Mouse (Mus musculus) heart, embryonic 14.5 days (tissue): ENCODE results near the gene Slc29a2. TPM values are rescaled to one million over a fixed set of nuclear protein-coding genes. Genes with fewer than 3 reads are reported as not detected.
"Not testable (repeated sequence)": the region's sequence is repeated elsewhere in the genome, so short reads cannot be mapped to it uniquely, and the experiment has no call there.

Experiments used
- ATAC-seq: fragments of 200-750 bp; cut with Nextera tagmentation; 2 replicates; pipeline ENCODE4 v1.8.0; 2017; ENCODE audit warnings: low read depth, moderate TSS enrichment; ENCODE audit not compliant: insufficient number of reproducible peaks, insufficient read depth, low FRiP score
- H3K27ac ChIP-seq, 2 experiments: fragments of 200-500 bp in 1 of 2; fragments of 300-500 bp in 1 of 2; sonication (generic) in 1 of 2; replicated peaks in 1 of 2; 2 replicates each; pipeline ENCODE4 v1.5.1; 2012 to 2014; ENCODE audit warnings: low read depth in 2 of 2, low read length in 2 of 2, control low read depth in 1 of 2, mild to moderate bottlenecking in 1 of 2, mixed read lengths in 1 of 2; ENCODE audit not compliant: control insufficient read depth in 1 of 2, insufficient read depth in 1 of 2
- H3K27me3 ChIP-seq: fragments of 300-500 bp; sonication (generic); 2 replicates; pipeline ENCODE4 v1.6.1; 2014; ENCODE audit warnings: mild to moderate bottlenecking, low read length, control low read depth; ENCODE audit not compliant: control insufficient read depth, insufficient read depth
- H3K36me3 ChIP-seq: fragments of 300-500 bp; sonication (generic); 2 replicates; pipeline ENCODE4 v1.6.1; 2014; ENCODE audit warnings: mild to moderate bottlenecking, control low read depth, low read length, mixed read lengths; ENCODE audit not compliant: control insufficient read depth, insufficient read depth
- H3K4me1 ChIP-seq, 2 experiments: fragments of 200-500 bp in 1 of 2; fragments of 300-500 bp in 1 of 2; sonication (generic) in 1 of 2; 2 replicates each; pipeline ENCODE4 v1.6.1; 2012 to 2014; ENCODE audit warnings: low read length in 2 of 2, control low read depth in 1 of 2, mixed read lengths in 1 of 2; ENCODE audit not compliant: control insufficient read depth in 2 of 2, insufficient read depth in 2 of 2
- H3K4me2 ChIP-seq: fragments of 300-500 bp; sonication (generic); 2 replicates; pipeline ENCODE4 v1.6.1; 2014; ENCODE audit warnings: mild to moderate bottlenecking, low read length
- H3K4me3 ChIP-seq, 2 experiments: fragments of 200-500 bp in 1 of 2; fragments of 300-500 bp in 1 of 2; sonication (generic) in 1 of 2; 2 replicates each; pipeline ENCODE4 v1.5.1; 2012 to 2014; ENCODE audit warnings: low read length in 2 of 2, mild to moderate bottlenecking in 2 of 2, control low read depth in 1 of 2, low read depth in 1 of 2, moderate library complexity in 1 of 2; ENCODE audit not compliant: control insufficient read depth in 1 of 2, insufficient read depth in 1 of 2
- H3K9ac ChIP-seq: fragments of 300-500 bp; sonication (generic); 2 replicates; pipeline ENCODE4 v1.6.1; 2014; ENCODE audit warnings: mild to moderate bottlenecking, low read length
- H3K9me3 ChIP-seq: fragments of 300-500 bp; sonication (generic); 2 replicates; pipeline ENCODE4 v1.6.1; 2016; ENCODE audit warnings: low read length, control low read depth; ENCODE audit not compliant: control insufficient read depth
- WGBS: fragments of 180-500 bp; shearing (Covaris S2); extraction: QIAGEN DNeasy Blood & Tissue Kit; methylation state at CpG from one replicate; pipeline ENCODE4 v1.1.7; 2014; 5-methylcytosine and 5-hydroxymethylcytosine counted together
- polyA plus RNA-seq: library from polyadenylated mRNA; unstranded; fragments of >200 nt; fragmentation: Nextera tagmentation; extraction: Ambion mirVana; gene quantifications from 2 replicates; pipeline ENCODE4 v1.2.1, GENCODE M21; 2014

Gene Slc29a2
- polyA plus RNA-seq, 1 experiment from 2014 or later, result 10.2 TPM

- Histone ChIP-seq H3K9me3 (no peaks in the 10 kb centered on the region), H3K4me2 (peak overlapping the region; percentile 29), H3K9ac (no peak overlapping the region), H3K27me3 (peaks cover 25% of the 10 kb centered on the region), H3K4me3 (no peak overlapping the region), H3K36me3 (no peaks in the 10 kb centered on the region), H3K27ac (peak overlapping the region; percentile 2 to 51), H3K4me1 (peaks cover 26 to 30% of the 10 kb centered on the region in 2 experiments)
- ATAC-seq, result peak; percentile 82
- under 1% methylated on average over 9 of the region's 9 CpGs for WGBS
Measured at GRCm38 (mm10) chr19:4992904-4993303, 30.8 kb upstream of the Slc29a2 start.

- H3K9me3 ChIP-seq, result no peaks in the 10 kb centered on the region
- ATAC-seq, result no peak
- H3K27me3 ChIP-seq, result peaks cover 25% of the 10 kb centered on the region
- H3K9ac ChIP-seq, result no peak overlapping the region
- H3K27ac ChIP-seq, result no peak overlapping the region
- peaks cover 26 to 32% of the 10 kb centered on the region in 2 experiments for H3K4me1 ChIP-seq
- WGBS, result 55% methylated on average over 5 of the region's 5 CpGs
- H3K36me3 ChIP-seq, result no peaks in the 10 kb centered on the region
- no peak overlapping the region for H3K4me3 ChIP-seq
- no peak overlapping the region for H3K4me2 ChIP-seq
Measured at GRCm38 (mm10) chr19:4994043-4994442, 29.6 kb upstream of the Slc29a2 start.

- H3K9me3 ChIP-seq, result no peaks in the 10 kb centered on the region
- peak overlapping the region; percentile 21; the same call in 1 of the 2 replicates for H3K4me2 ChIP-seq
- H3K4me3 ChIP-seq, result no peak overlapping the region
- no peak overlapping the region for H3K27ac ChIP-seq
- peaks cover 15 to 17% of the 10 kb centered on the region in 2 experiments for H3K4me1 ChIP-seq
- WGBS, result 50% methylated on average over 6 of the region's 6 CpGs
- no peaks in the 10 kb centered on the region for H3K27me3 ChIP-seq
- H3K36me3 ChIP-seq, result no peaks in the 10 kb centered on the region
- no peak for ATAC-seq
- no peak overlapping the region for H3K9ac ChIP-seq
Measured at GRCm38 (mm10) chr19:4999445-5000140, 24.1 kb upstream of the Slc29a2 start.

DNA sequence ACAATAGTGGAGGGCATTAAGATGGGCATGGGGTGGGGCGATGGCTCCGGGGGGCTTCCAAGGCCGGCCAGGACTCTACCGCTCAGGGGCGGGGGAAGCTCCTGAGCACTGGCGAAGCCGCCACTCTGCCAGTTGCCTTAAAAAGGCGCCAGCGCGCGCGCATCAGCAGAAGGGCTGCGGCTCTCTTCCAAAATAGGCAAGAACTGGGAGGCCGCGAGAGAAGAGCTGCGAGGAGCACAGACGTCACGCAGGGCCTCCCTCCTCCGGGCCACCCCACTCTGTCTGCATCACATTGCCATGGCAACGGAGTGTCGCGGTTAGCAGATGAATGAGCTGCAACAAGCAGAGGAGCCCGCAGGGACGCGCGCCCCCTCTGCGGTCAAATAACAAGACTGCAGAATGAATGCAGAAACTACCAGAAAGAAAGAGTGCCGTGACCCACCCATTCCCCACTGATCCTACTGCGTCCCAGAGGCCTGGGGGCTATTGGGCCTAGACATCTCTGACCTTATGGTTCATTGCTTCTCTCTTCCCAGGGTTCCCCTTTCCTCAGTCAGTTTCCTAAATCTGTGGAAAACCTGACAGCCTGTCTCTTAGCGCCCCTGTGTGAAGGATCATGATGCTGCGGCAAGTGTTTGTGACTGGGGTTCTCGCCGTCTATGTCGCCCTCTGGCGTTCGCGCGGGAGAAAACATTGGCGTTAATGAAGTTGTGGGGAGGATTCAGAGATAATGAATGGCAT is 21.8 kb upstream of the Slc29a2 start:
- Histone ChIP-seq H3K36me3 (no peaks in the 10 kb centered on the region), H3K9ac (peak overlapping the region; percentile 59), H3K4me1 (peaks cover 12 to 17% of the 10 kb centered on the region in 2 experiments), H3K4me2 (peak overlapping the region; percentile 67), H3K27me3 (no peaks in the 10 kb centered on the region), H3K27ac (no peak overlapping the region; a peak in 1 of 4 replicates), H3K9me3 (no peaks in the 10 kb centered on the region), H3K4me3 (peak overlapping the region; percentile 22 to 38)
- peak; percentile 76 for ATAC-seq
- WGBS, result under 1% methylated on average over 39 of the region's 39 CpGs

- not testable (repeated sequence) for H3K9ac ChIP-seq, H3K27ac ChIP-seq, ATAC-seq, H3K4me3 ChIP-seq, H3K27me3 ChIP-seq, H3K4me2 ChIP-seq, H3K36me3 ChIP-seq, H3K9me3 ChIP-seq
- WGBS, result 52% methylated on average over 2 of the region's 2 CpGs
- H3K4me1 ChIP-seq, result peaks cover 12 to 17% of the 10 kb centered on the region in 2 experiments
Measured at GRCm38 (mm10) chr19:5003644-5004043, 20.0 kb upstream of the Slc29a2 start.

- no peak overlapping the region for H3K27ac ChIP-seq
- no peaks in the 10 kb centered on the region for H3K9me3 ChIP-seq
- H3K9ac ChIP-seq, result no peak overlapping the region
- WGBS, result 53% methylated on average over 4 of the region's 4 CpGs
- H3K36me3 ChIP-seq, result no peaks in the 10 kb centered on the region
- H3K4me3 ChIP-seq, result no peak overlapping the region
- H3K4me2 ChIP-seq, result no peak overlapping the region
- H3K27me3 ChIP-seq, result no peaks in the 10 kb centered on the region
- no peak for ATAC-seq
- H3K4me1 ChIP-seq, result peaks cover 7 to 8% of the 10 kb centered on the region in 2 experiments
Measured at GRCm38 (mm10) chr19:5004925-5005324, 18.7 kb upstream of the Slc29a2 start.

DNA sequence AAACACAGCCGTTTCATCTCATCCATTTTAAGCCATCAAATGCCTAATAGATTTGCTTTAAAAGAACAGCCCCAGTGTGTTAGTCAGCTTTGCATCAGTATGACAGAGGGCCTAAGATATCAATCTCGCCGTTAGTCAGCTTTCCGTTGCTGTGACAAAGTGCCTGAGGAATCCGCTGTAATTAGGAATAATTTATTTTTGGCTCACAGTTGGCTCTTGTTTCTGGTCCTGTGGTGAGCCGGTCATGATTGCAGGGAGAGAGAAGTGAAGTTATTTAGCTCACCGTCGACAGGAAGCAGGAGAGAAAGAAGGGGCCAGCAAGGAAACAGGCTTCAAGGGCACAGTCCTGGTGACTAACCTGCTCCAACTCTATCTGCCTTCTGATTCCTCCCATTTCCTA is 10.5 kb upstream of the Slc29a2 start:
- no peak overlapping the region for H3K4me2 ChIP-seq
- WGBS, result 30% methylated on average over 8 of the region's 8 CpGs
- no peak overlapping the region for H3K9ac ChIP-seq
- no peaks in the 10 kb centered on the region for H3K9me3 ChIP-seq
- ATAC-seq, result no peak
- no peaks in the 10 kb centered on the region for H3K36me3 ChIP-seq
- H3K27me3 ChIP-seq, result no peaks in the 10 kb centered on the region
- H3K4me3 ChIP-seq, result no peak overlapping the region
- H3K4me1 ChIP-seq, result peaks cover 14 to 17% of the 10 kb centered on the region in 2 experiments
- peak overlapping the region in 1 of 2 experiments; percentile 29; a peak in 1 of 4 replicates for H3K27ac ChIP-seq
